Mouse (Mus musculus): ENCODE results near the gene Tomm20. TPM values are rescaled to one million over a fixed set of nuclear protein-coding genes. Genes with fewer than 3 reads are reported as not detected.

The Tomm20 gene
- total RNA-seq, 2 experiments from 2014 or later, result 209 to 214 TPM

DNA sequence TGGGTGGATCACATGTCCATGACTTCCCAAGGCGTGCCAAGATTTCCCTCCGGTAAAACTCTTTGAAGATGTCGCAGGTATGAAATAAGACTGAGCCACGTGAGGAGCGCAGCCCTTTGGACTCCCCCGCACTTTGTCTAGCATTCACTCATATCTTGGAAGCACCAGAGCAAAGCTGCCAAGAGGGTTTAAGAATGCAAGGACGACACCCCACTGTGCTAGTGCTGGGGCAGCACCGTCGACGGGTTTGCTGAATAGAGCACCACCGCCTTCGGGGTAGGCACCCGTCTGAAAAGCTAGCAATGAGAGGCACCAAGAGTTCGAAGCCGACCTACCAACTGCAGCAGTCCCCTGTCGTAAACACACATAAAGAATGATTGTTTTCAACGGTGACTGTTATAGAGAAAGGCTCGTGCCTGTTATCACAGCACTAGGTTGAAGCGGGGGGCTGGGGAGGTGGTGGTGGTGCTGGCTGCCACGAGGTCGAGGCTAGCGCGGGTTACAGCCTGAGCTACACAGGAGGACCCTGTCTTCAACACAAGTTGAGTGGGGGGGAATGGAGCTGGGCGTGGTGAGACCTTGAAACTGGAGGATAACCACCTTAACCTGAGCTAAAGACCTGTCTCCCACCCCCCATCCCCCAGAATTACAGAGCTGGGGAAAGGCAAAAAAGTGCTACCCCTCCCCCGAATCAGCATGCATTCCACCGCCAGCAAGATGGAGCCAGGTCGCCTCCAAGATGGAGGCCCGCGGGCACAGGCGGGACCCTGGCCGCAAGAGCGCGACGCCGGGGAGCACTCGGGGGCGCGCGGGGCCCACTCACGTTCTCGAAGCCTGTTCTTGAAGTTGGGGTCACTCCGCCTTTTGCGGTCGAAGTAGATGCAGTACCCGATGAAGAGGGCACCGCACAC, 608 bp downstream of the Tomm20 start:
- H3K27ac ChIP-seq, result peak overlapping the region; percentile 98
- peak in 1 of 2 experiments; percentile 36 for DNase-seq (ENCODE audit: low spot score in 2 of 2)
- peak overlapping the region; percentile 85 for H3K4me3 ChIP-seq
- TF ChIP-seq CTCF (conservative IDR thresholded peaks at IDR 0.05), result 0 out of 2 replicates have a peak, but pooled peaks have one; percentile 15

DNA sequence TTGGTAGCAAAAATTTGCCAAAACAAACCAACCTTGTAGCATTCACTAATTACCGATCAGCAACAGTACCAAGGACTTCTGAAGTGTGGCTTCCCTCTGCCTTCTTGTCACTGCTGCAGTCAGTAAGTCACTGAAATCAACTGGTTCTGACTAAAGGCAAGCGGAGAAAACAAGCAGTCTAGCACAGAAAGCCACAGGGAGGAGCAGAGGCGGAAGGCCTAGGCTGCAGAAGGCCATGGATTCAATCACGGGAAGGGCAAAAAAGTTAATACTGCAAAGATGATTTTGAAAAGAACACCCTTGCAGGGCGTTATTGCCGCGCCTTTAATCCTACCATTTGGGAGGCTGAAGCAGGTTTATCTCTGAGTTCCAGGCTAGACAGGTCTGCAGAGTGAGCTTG, 2.1 kb downstream of the Tomm20 start:
- no peak for TF ChIP-seq CTCF (conservative IDR thresholded peaks at IDR 0.05)
- Histone ChIP-seq H3K4me3 (peak overlapping the region; percentile 85; the same call in 1 of the 2 replicates), H3K27ac (no peak overlapping the region)
- DNase-seq (ENCODE audit: low spot score in 2 of 2), result no peak

DNA sequence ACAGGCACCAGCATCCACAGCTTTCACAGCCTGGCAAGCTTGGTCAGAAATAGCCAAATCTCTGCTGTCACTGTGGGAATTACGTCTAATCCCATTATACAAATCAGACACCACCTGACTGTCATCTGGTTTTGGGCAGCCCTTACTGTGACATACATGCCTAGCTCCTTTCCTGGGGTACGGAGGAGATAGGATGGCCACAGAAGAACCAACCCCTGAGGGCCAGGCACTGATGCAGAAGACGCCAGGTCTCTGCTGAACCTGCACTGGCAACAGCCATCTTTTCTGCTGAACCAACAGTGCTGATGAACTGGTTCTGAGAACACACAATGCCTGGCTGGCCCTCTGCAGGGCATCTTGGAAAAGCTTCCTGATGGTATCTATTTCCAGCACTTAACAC, 8.3 kb downstream of the Tomm20 start:
- no peak overlapping the region for H3K4me3 ChIP-seq
- no peak for DNase-seq (ENCODE audit: low spot score in 2 of 2)
- TF ChIP-seq CTCF (conservative IDR thresholded peaks at IDR 0.05), result no peak
- H3K27ac ChIP-seq, result no peak overlapping the region

DNA sequence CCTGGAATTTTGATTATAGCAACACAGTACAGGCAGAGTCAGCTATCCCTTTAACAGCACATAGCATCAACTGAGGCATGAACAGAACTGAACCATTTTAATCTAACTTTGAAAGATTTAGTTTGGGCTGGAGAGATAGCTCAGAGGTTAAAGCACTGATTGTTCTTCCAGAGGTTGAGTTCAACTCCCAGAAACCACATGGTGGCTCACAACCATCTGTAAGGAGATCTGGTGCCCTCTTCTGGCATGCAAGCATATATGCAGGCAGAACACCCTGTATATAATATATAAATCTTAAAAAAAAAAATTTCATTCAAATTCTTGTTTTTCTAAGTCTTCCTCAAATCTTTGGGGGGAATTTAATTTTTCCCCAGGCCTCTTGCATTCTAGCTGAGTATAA, 9.7 kb downstream of the Tomm20 start:
- TF ChIP-seq CTCF (conservative IDR thresholded peaks at IDR 0.05), result peak; percentile 83
- DNase-seq (ENCODE audit: low spot score in 2 of 2), result no peak
- H3K27ac ChIP-seq, result no peak overlapping the region

DNA sequence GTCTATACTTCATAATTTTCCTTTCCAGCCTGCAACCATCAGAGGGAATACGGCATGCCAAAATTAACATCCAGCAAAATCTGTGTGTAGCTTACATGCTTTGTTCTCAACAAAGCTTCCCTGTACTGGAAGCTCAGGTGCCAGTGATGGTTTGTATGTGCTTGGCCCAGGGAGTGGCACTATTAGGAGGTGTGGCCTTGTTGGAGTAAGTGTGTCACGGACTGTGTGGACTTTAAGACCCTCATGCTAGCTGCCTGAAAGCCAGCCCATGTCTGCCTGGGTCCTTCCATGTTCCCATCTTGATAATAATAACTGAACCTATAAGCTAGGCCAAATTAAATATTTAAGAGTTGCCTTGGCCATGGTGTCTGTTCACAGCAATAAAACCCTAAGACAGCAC, 10.3 kb downstream of the Tomm20 start:
- no peak for DNase-seq (ENCODE audit: low spot score in 2 of 2)
- TF ChIP-seq CTCF (conservative IDR thresholded peaks at IDR 0.05), result no peak
- Histone ChIP-seq H3K27ac (no peak overlapping the region), H3K4me3 (no peak overlapping the region)

More for the DNA sequence above, 9.7 kb downstream of the Tomm20 start:
- no peak overlapping the region for H3K4me3 ChIP-seq

DNA sequence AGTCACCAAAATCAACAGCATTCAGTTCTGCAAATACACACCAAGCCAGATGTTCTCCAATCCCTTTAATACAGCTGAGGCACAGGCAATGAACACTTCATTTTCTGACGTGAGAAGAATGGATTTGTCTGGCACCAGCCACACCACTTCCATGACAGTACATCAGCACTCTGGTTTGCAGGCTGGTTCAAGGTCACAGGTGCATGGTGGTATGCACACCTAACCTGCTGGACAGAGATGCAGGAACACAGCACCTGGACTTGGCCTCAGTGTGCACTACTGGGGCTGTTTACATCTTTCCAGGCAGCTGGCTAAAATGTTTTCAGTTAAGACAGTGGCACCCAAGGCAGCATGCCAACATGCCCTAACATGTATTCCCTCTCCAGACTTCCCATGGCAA, 13.0 kb downstream of the Tomm20 start:
- no peak overlapping the region for H3K4me3 ChIP-seq
- TF ChIP-seq CTCF (conservative IDR thresholded peaks at IDR 0.05), result no peak

DNA sequence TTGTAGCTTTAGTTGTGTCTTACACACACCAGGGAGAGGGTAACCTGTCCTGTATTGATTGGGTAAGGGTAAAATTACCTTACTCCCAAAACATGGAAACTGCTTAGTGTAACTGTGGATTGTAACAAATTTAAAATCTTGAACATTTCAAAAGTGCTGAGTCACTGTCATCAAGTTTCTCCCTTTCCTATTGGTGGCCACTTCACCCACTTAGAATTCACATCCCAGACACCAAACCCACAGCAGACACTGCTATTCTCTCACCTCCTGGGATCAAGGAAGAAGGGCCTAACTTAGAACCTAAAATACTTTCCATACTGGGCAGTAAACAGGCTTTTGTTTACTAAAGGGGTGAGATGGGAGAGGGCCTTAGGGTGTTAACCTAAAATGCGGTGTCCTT, 13.4 kb downstream of the Tomm20 start:
- TF ChIP-seq CTCF (conservative IDR thresholded peaks at IDR 0.05), result no peak
- no peak for DNase-seq (ENCODE audit: low spot score in 2 of 2)
- Histone ChIP-seq H3K27ac (peak overlapping the region; percentile 18; the same call in 1 of the 2 replicates), H3K4me3 (no peak overlapping the region)

More for the DNA sequence above, 13.0 kb downstream of the Tomm20 start:
- H3K27ac ChIP-seq, result no peak overlapping the region; the same call in 1 of the 2 replicates
- DNase-seq (ENCODE audit: low spot score in 2 of 2), result no peak

DNA sequence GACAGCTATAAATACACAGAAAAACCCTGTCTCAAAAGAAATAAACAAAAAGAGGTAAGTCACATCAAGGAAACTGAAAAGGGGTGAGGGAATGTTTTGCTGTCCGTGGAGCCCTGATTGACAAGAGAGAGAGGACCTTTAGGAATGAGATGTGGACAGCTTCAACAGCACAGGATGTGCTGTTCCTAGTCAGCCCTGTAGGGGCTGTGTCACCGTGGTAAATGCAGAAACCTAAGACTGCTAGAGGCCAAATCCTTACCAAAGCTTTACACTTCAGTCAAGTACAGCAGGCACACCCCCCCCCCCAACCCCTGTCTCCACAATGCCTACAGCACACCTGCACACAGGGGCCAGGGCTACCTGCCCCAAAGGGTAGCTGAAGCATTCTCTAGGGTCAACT, 13.9 kb downstream of the Tomm20 start:
- no peak for DNase-seq (ENCODE audit: low spot score in 2 of 2)
- peak; percentile 68 for TF ChIP-seq CTCF (conservative IDR thresholded peaks at IDR 0.05)
- H3K4me3 ChIP-seq, result no peak overlapping the region
- H3K27ac ChIP-seq, result peak overlapping the region; percentile 18; the same call in 1 of the 2 replicates

DNA sequence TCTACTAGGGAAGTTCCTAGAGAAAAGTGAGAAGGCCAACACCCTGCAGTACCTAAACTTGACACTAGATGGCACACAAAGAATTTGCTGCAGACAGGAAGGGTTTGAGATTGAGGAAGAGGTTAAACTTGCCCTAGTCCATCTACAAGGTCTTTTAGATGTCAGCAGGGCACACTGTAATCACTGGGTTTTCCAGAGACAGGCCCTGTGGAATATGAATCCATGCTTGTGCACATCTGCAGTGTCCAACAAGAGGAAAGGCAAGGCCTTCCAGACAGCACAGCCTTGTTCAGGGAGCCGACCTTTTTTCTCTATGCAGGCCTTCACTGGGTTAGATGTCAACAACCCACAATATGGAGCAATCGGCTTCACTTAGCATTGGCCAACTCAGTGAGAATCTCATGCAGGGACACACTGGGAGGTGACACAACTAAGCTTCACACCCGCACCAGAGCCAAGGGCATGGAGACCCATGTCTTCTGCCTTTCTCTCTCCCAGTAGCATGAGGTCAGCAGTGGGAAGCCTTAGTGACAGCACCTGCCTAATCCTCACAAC, 16.0 kb downstream of the Tomm20 start:
- peak; percentile 45 to 78 for DNase-seq (ENCODE audit: low spot score in 2 of 2)
- H3K4me3 ChIP-seq, result no peak overlapping the region
- peak overlapping the region; percentile 5; the same call in 1 of the 2 replicates for H3K27ac ChIP-seq
- TF ChIP-seq CTCF (conservative IDR thresholded peaks at IDR 0.05), result peak; percentile 96

DNA sequence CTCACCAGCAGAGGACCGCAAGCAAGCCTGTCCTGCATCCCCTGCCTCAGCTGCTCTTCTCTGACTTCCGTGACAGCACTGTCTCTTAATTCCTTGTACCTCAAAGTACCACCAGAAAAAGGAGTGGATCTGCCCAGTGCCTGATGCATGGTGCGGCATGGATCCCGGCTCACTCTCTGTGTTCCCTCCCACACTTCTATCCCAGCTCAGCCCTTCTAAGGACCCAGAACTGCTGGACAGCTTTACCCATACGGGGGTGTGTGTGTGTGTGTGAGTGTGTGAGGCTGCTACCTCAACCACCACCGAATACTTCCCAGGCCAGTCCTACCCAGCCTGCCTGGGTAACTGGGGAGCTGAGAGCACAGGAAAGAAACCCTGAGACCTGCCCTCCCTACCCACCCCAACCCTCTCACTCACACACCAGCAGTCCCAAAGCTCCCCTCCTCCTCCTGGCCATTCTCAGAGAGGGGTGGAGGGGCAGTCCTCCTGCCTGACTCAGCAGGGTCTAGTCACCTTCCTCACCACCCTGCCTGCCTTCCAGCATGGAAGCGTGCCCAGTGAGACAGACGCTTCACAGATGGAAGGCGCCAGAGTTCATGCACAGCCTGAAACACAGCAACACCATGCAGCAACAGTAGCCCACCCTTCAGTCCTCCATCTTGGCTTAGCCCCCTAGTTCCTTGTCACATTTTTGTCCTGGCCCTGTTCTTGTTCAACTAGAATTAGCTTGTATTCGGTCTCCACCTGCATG, 16.7 kb downstream of the Tomm20 start:
- H3K4me3 ChIP-seq, result no peak overlapping the region
- no peak overlapping the region; the same call in 1 of the 2 replicates for H3K27ac ChIP-seq
- DNase-seq (ENCODE audit: low spot score in 2 of 2), result no peak
- TF ChIP-seq CTCF (conservative IDR thresholded peaks at IDR 0.05), result no peak

DNA sequence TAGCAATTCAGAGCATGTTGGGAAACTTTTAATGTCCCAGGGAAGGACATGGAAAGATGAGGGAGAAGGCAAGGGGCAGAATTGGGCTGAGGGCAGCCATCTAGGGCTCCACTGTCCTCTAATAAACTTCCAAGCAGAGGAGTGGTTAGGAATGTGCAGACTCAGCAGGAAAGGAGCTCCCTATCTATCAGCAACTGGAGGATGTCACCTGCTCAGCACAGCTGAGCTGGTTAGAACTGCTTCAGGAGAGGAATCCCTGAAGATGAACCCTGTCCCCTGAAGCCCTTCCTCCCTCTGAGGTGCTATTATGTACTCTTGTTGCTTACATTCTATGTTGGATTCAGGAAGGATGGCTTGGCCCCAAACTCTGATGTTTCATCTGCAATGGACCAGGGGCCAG, 17.6 kb downstream of the Tomm20 start:
- DNase-seq (ENCODE audit: low spot score in 2 of 2), result no peak
- TF ChIP-seq CTCF (conservative IDR thresholded peaks at IDR 0.05), result no peak
- H3K4me3 ChIP-seq, result no peak overlapping the region
- H3K27ac ChIP-seq, result no peak overlapping the region

DNA sequence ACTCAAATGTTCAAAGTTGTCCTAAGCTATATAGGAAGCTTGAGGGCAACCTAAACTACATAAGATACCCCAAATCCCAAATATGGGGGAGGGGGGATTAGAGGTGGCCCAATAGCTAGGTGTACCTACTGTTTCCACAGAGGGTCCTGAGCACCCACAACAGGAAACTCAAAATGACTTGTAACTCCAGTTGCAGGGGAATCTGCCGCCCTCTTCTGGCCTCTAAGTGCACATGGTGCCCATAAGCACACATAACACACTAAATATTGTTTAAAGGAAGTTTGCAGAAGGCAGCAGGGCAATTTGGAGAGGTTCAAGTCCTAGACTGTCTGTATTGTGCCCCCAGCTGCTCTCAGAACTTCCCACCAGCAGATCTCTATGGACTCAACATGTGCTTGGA, 18.6 kb downstream of the Tomm20 start:
- Histone ChIP-seq H3K27ac (no peak overlapping the region), H3K4me3 (no peak overlapping the region)
- DNase-seq (ENCODE audit: low spot score in 2 of 2), result no peak
- TF ChIP-seq CTCF (conservative IDR thresholded peaks at IDR 0.05), result peak; percentile 72

DNA sequence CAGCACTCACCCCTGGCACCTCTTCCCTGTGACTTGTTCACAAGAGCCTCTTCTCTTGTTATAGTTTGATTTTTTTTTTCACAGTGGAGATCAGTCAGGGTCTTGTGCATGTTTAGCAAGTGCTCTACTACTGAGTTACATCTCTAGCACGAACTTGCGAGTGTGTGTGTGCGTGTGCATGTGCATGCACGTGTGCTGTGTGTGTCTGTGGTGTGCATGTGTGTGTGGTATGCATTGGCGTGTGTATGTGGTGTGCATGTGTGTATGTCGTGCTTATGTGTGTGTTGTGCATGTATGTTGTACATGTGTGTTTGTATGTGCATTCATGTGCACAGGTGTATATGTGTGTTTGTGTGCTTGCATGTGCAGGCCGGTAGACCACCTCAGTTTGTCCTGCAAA, 22.7 kb downstream of the Tomm20 start:
- TF ChIP-seq CTCF (conservative IDR thresholded peaks at IDR 0.05), result no peak
- Histone ChIP-seq H3K27ac (no peak overlapping the region), H3K4me3 (no peak overlapping the region)
- no peak for DNase-seq (ENCODE audit: low spot score in 2 of 2)

Measured in layer of hippocampus, adult 2 months (tissue).